Mouse (Mus musculus): ENCODE data around the gene Polr2m.
"Not testable (repeated sequence)": the region's sequence is repeated elsewhere in the genome, so short reads cannot be mapped to it uniquely, and the experiment has no call there.

Polr2m gene

GRCm38 (mm10) chr9:71485475-71486094 lies at the start of gene Polr2m:
TSS of gene Polr2m (minus strand) at chr9:71485935.
- DNase-seq (ENCODE audit: low read depth, low spot score), result peak; percentile 89

- DNase-seq (ENCODE audit: low read depth, low spot score), result no peak
Observed at GRCm38 (mm10) chr9:71535036-71535435, 49.3 kb upstream of the Polr2m start.

- no peak for DNase-seq (ENCODE audit: low read depth, low spot score)
Observed at GRCm38 (mm10) chr9:71529960-71530359, 44.2 kb upstream of the Polr2m start.

- no peak for DNase-seq (ENCODE audit: low read depth, low spot score)
Observed at GRCm38 (mm10) chr9:71527438-71527837, 41.7 kb upstream of the Polr2m start.

GRCm38 (mm10) chr9:71523901-71524300 lies 38.2 kb upstream of the Polr2m start:
- DNase-seq (ENCODE audit: low read depth, low spot score), result peak; percentile 47

- DNase-seq (ENCODE audit: low read depth, low spot score), result no peak
Observed at GRCm38 (mm10) chr9:71519836-71520235, 34.1 kb upstream of the Polr2m start.

GRCm38 (mm10) chr9:71517487-71517886 lies 31.8 kb upstream of the Polr2m start:
- DNase-seq (ENCODE audit: low read depth, low spot score), result no peak

GRCm38 (mm10) chr9:71515862-71516261 lies 30.1 kb upstream of the Polr2m start:
- DNase-seq (ENCODE audit: low read depth, low spot score), result no peak

- no peak for DNase-seq (ENCODE audit: low read depth, low spot score)
Observed at GRCm38 (mm10) chr9:71513566-71513965, 27.8 kb upstream of the Polr2m start.

GRCm38 (mm10) chr9:71512899-71513298 lies 27.2 kb upstream of the Polr2m start:
- no peak for DNase-seq (ENCODE audit: low read depth, low spot score)

GRCm38 (mm10) chr9:71498391-71499182 lies 12.9 kb upstream of the Polr2m start:
- no peak for DNase-seq (ENCODE audit: low read depth, low spot score)

GRCm38 (mm10) chr9:71496637-71497036 lies 10.9 kb upstream of the Polr2m start:
- DNase-seq (ENCODE audit: low read depth, low spot score), result no peak

GRCm38 (mm10) chr9:71493771-71494170 lies 8.0 kb upstream of the Polr2m start:
- no peak for DNase-seq (ENCODE audit: low read depth, low spot score)

- no peak for DNase-seq (ENCODE audit: low read depth, low spot score)
Observed at GRCm38 (mm10) chr9:71492296-71493025, 6.7 kb upstream of the Polr2m start.

- DNase-seq (ENCODE audit: low read depth, low spot score), result no peak
Observed at GRCm38 (mm10) chr9:71490076-71490475, 4.3 kb upstream of the Polr2m start.

- no peak for DNase-seq (ENCODE audit: low read depth, low spot score)
Observed at GRCm38 (mm10) chr9:71486127-71486526, 392 bp upstream of the Polr2m start.

GRCm38 (mm10) chr9:71484871-71485474 lies 762 bp downstream of the Polr2m start:
- DNase-seq (ENCODE audit: low read depth, low spot score), result no peak

GRCm38 (mm10) chr9:71483872-71484271 lies 1.9 kb downstream of the Polr2m start:
- not testable (repeated sequence) for DNase-seq (ENCODE audit: low read depth, low spot score)

- DNase-seq (ENCODE audit: low read depth, low spot score), result no peak
Observed at GRCm38 (mm10) chr9:71480305-71480704, 5.4 kb downstream of the Polr2m start.

- DNase-seq (ENCODE audit: low read depth, low spot score), result no peak
Observed at GRCm38 (mm10) chr9:71479413-71479812, 6.3 kb downstream of the Polr2m start.

GRCm38 (mm10) chr9:71478596-71478995 lies 7.1 kb downstream of the Polr2m start:
- DNase-seq (ENCODE audit: low read depth, low spot score), result no peak

GRCm38 (mm10) chr9:71476601-71477000 lies 9.1 kb downstream of the Polr2m start:
- DNase-seq (ENCODE audit: low read depth, low spot score), result no peak
